Mouse (Mus musculus) midbrain, embryonic 10.5 days (tissue): ENCODE data around the gene Supt4a. TPM values are rescaled to one million over a fixed set of nuclear protein-coding genes. Genes with fewer than 3 reads are reported as not detected.

Experiments
- DNase-seq: peaks from one replicate; pipeline ENCODE4 v3.0.0-alpha.2; 2017; ENCODE audit warnings: low spot score
- H3K27ac ChIP-seq: fragments of 300-500 bp; sonication (generic); replicated peaks from 2 replicates; pipeline ENCODE4 v1.5.1; 2016; ENCODE audit warnings: mild to moderate bottlenecking
- H3K27me3 ChIP-seq: fragments of 300-500 bp; sonication (generic); 2 replicates; pipeline ENCODE4 v1.6.1; 2016; ENCODE audit warnings: low read depth, mild to moderate bottlenecking; ENCODE audit not compliant: poor library complexity, severe bottlenecking
- H3K36me3 ChIP-seq: fragments of 300-500 bp; sonication (generic); 2 replicates; pipeline ENCODE4 v1.6.1; 2016; ENCODE audit warnings: mild to moderate bottlenecking, moderate library complexity
- H3K4me1 ChIP-seq: fragments of 300-500 bp; sonication (generic); 2 replicates; pipeline ENCODE4 v1.6.1; 2016
- H3K4me3 ChIP-seq: fragments of 300-500 bp; sonication (generic); 2 replicates; pipeline ENCODE4 v1.5.1; 2016; ENCODE audit warnings: mild to moderate bottlenecking, moderate library complexity
- H3K9me3 ChIP-seq: fragments of 300-500 bp; sonication (generic); replicated peaks from 2 replicates; pipeline ENCODE4 v1.6.1; 2016; ENCODE audit warnings: mild to moderate bottlenecking
- WGBS: fragments of 180-500 bp; shearing (Covaris S2); methylation state at CpG from one replicate; pipeline ENCODE4 v1.1.7; 2016; 5-methylcytosine and 5-hydroxymethylcytosine counted together
- microRNA counts: library from miRNA; unstranded; fragments of <30 nt; microRNA quantifications from one replicate; lab custom pipeline; 2017
- microRNA-seq: library from miRNA; unstranded; fragments of <30 nt; microRNA quantifications from one replicate; pipeline ENCODE4, GENCODE M21; 2017
- polyA plus RNA-seq: library from polyadenylated mRNA; unstranded; fragments of >200 nt; fragmentation: Nextera tagmentation; extraction: Ambion mirVana; gene quantifications from 2 replicates; pipeline ENCODE4 v1.2.1, GENCODE M21; 2016

Gene Supt4a
- polyA plus RNA-seq, 1 experiment from 2014 or later = 171 TPM

GRCm38 (mm10) chr11:87763988-87764876, 26.9 kb downstream of the Supt4a start:
- peak overlapping the region; percentile 89 for H3K27ac ChIP-seq
- DNase-seq = peak; percentile 73
- peaks cover 48% of the 10 kb centered on the region for H3K4me1 ChIP-seq
- peak overlapping the region; percentile 78 for H3K4me3 ChIP-seq
- no peaks in the 10 kb centered on the region for H3K36me3 ChIP-seq
- peaks cover 93% of the 10 kb centered on the region for H3K27me3 ChIP-seq
- WGBS = 1% methylated on average over 65 of the region's 65 CpGs
- no peaks in the 10 kb centered on the region for H3K9me3 ChIP-seq

GRCm38 (mm10) chr11:87768745-87769144, 31.4 kb downstream of the Supt4a start:
- peaks cover 15% of the 10 kb centered on the region for H3K4me1 ChIP-seq
- no peak overlapping the region for H3K4me3 ChIP-seq
- 92% methylated on average over 4 of the region's 4 CpGs for WGBS
- H3K27ac ChIP-seq = no peak overlapping the region
- H3K36me3 ChIP-seq = peaks cover 11% of the 10 kb centered on the region; the same call in 1 of the 2 replicates
- DNase-seq = no peak
- peaks cover 49% of the 10 kb centered on the region for H3K27me3 ChIP-seq
- no peaks in the 10 kb centered on the region for H3K9me3 ChIP-seq

GRCm38 (mm10) chr11:87770989-87771388, 33.6 kb downstream of the Supt4a start:
- Histone ChIP-seq H3K27me3 (peaks cover 30% of the 10 kb centered on the region), H3K4me1 (peaks cover 8% of the 10 kb centered on the region; the same call in 1 of the 2 replicates), H3K4me3 (no peak overlapping the region), H3K9me3 (no peaks in the 10 kb centered on the region), H3K36me3 (peaks cover 11% of the 10 kb centered on the region; the same call in 1 of the 2 replicates), H3K27ac (no peak overlapping the region)
- WGBS = 60% methylated on average over 3 of the region's 3 CpGs
- DNase-seq = peak; percentile 57

- no peak for DNase-seq
- Histone ChIP-seq H3K9me3 (no peaks in the 10 kb centered on the region), H3K4me1 (peaks cover 11% of the 10 kb centered on the region), H3K27me3 (peaks cover 30% of the 10 kb centered on the region), H3K36me3 (peaks cover 11% of the 10 kb centered on the region; the same call in 1 of the 2 replicates), H3K27ac (no peak overlapping the region), H3K4me3 (no peak overlapping the region)
- WGBS = 94% methylated on average over 3 of the region's 3 CpGs
Observed at GRCm38 (mm10) chr11:87772354-87772753, 35.0 kb downstream of the Supt4a start.

- peak overlapping the region; percentile 79 for H3K27ac ChIP-seq
Observed at GRCm38 (mm10) chr11:87778100-87778765, 40.9 kb downstream of the Supt4a start.

GRCm38 (mm10) chr11:87778915-87779314, 41.6 kb downstream of the Supt4a start:
- Histone ChIP-seq H3K4me1 (peaks cover 30% of the 10 kb centered on the region), H3K9me3 (no peaks in the 10 kb centered on the region), H3K27me3 (peaks cover 55% of the 10 kb centered on the region), H3K27ac (0 out of 2 replicates have a peak overlapping the region, but pooled peaks have one; percentile 79), H3K36me3 (no peaks in the 10 kb centered on the region; the same call in 1 of the 2 replicates), H3K4me3 (peak overlapping the region; percentile 51)
- DNase-seq = no peak
- WGBS = 41% methylated on average over 12 of the region's 12 CpGs

More at GRCm38 (mm10) chr11:87778100-87778765, 40.9 kb downstream of the Supt4a start:
- Histone ChIP-seq H3K36me3 (no peaks in the 10 kb centered on the region; the same call in 1 of the 2 replicates), H3K4me3 (peak overlapping the region; percentile 51), H3K27me3 (peaks cover 55% of the 10 kb centered on the region), H3K9me3 (no peaks in the 10 kb centered on the region), H3K4me1 (peaks cover 30% of the 10 kb centered on the region)
- peak; percentile 79 for DNase-seq
- 10% methylated on average over 32 of the region's 32 CpGs for WGBS

- 84% methylated on average over 4 of the region's 4 CpGs for WGBS
- H3K27ac ChIP-seq = 0 out of 2 replicates have a peak overlapping the region, but pooled peaks have one; percentile 79
- peaks cover 30% of the 10 kb centered on the region for H3K4me1 ChIP-seq
- peaks cover 55% of the 10 kb centered on the region for H3K27me3 ChIP-seq
- 0 out of 2 replicates have a peak overlapping the region, but pooled peaks have one; percentile 51 for H3K4me3 ChIP-seq
- no peaks in the 10 kb centered on the region; the same call in 1 of the 2 replicates for H3K36me3 ChIP-seq
- no peaks in the 10 kb centered on the region for H3K9me3 ChIP-seq
- no peak for DNase-seq
Observed at GRCm38 (mm10) chr11:87779392-87779791, 42.0 kb downstream of the Supt4a start.

- H3K4me3 ChIP-seq = no peak overlapping the region
- H3K27me3 ChIP-seq = peaks cover 55% of the 10 kb centered on the region
- H3K27ac ChIP-seq = no peak overlapping the region
- H3K36me3 ChIP-seq = no peaks in the 10 kb centered on the region; the same call in 1 of the 2 replicates
- 87% methylated on average over 8 of the region's 8 CpGs for WGBS
- DNase-seq = no peak
- peaks cover 22% of the 10 kb centered on the region for H3K4me1 ChIP-seq
- H3K9me3 ChIP-seq = no peaks in the 10 kb centered on the region
Observed at GRCm38 (mm10) chr11:87780130-87780529, 42.8 kb downstream of the Supt4a start.

- H3K9me3 ChIP-seq = no peaks in the 10 kb centered on the region
- WGBS = 89% methylated on average over 6 of the region's 6 CpGs
- DNase-seq = no peak
- no peak overlapping the region for H3K4me3 ChIP-seq
- H3K4me1 ChIP-seq = no peaks in the 10 kb centered on the region
- H3K36me3 ChIP-seq = no peaks in the 10 kb centered on the region
- no peak overlapping the region for H3K27ac ChIP-seq
- peaks cover 13% of the 10 kb centered on the region; the same call in 1 of the 2 replicates for H3K27me3 ChIP-seq
Observed at GRCm38 (mm10) chr11:87790088-87790487, 52.7 kb downstream of the Supt4a start.

MicroRNAs within 50 kb of the gene (microRNA counts, 519-probe panel; counts per million panel counts)
- microRNA mmu-miR-142-3p (lab: Ali Mortazavi, UCI) = 6,212 counts per million, percentile 56 among the panel's probes with 10 or more counts
- 5,731 counts per million, percentile 44 among the panel's probes with 10 or more counts for microRNA mmu-miR-142-5p (lab: Ali Mortazavi, UCI)

Small RNA genes lying within 50 kb of the gene (microRNA-seq; reads per million reads assigned to microRNA genes)
- gene Mir142 (not detected), gene Mir142b (not detected)

Other genes starting within 250 kb of the Supt4a start
- not detected in 2 replicates for gene Gm11492, start 170.9 kb upstream of the Supt4a start, polyA plus RNA-seq
- gene Sept4, start 168.6 kb upstream of the Supt4a start, polyA plus RNA-seq = 10.7 and 11.3 TPM in 2 replicates
- gene Mtmr4, start 145.4 kb upstream of the Supt4a start, polyA plus RNA-seq = 63.5 and 69.8 TPM in 2 replicates
- 0.40 and 0.42 TPM in 2 replicates for gene Hsf5, start 120.4 kb upstream of the Supt4a start, polyA plus RNA-seq
- gene Rnf43, start 74.8 kb upstream of the Supt4a start, polyA plus RNA-seq = 0.95 and 1.3 TPM in 2 replicates
- gene Tspoap1, start 23.0 kb downstream of the Supt4a start, polyA plus RNA-seq = 8.2 and 14.7 TPM in 2 replicates
- 2.5 and 2.7 TPM in 2 replicates for gene Mpo, start 56.0 kb downstream of the Supt4a start, polyA plus RNA-seq
- gene Lpo, start 90.7 kb downstream of the Supt4a start, polyA plus RNA-seq = 0.20 and 0.56 TPM in 2 replicates
- gene Mks1, start 115.7 kb downstream of the Supt4a start, polyA plus RNA-seq = 18.1 and 18.8 TPM in 2 replicates
- not detected in 2 replicates for gene Epx, start 138.0 kb downstream of the Supt4a start, polyA plus RNA-seq
- gene Olfr462, start 154.7 kb downstream of the Supt4a start, polyA plus RNA-seq = not detected in 2 replicates
- not detected in 2 replicates for gene Olfr463, start 159.8 kb downstream of the Supt4a start, polyA plus RNA-seq
- not detected in 2 replicates for gene Olfr464, start 183.4 kb downstream of the Supt4a start, polyA plus RNA-seq
- gene Dynll2, start 250.0 kb downstream of the Supt4a start, polyA plus RNA-seq = 28.1 and 29.1 TPM in 2 replicates